Mouse (Mus musculus): Measurements from ENCODE around the gene Ppid.
"Not testable (repeated sequence)": the region's sequence is repeated elsewhere in the genome, so short reads cannot be mapped to it uniquely, and the experiment has no call there.

The Ppid gene

GRCm38 (mm10) chr3:79572399-79572798, 18.7 kb upstream of the Ppid start:
- no peak for DNase-seq (ENCODE audit: low spot score)

- DNase-seq (ENCODE audit: low spot score), result not testable (repeated sequence)
Observed at GRCm38 (mm10) chr3:79573376-79573775, 17.8 kb upstream of the Ppid start.

- DNase-seq (ENCODE audit: low spot score), result no peak
Observed at GRCm38 (mm10) chr3:79574336-79574735, 16.8 kb upstream of the Ppid start.

GRCm38 (mm10) chr3:79575576-79576467, 15.3 kb upstream of the Ppid start:
- no peak for DNase-seq (ENCODE audit: low spot score)

GRCm38 (mm10) chr3:79576468-79576816, 14.7 kb upstream of the Ppid start:
- no peak for DNase-seq (ENCODE audit: low spot score)

GRCm38 (mm10) chr3:79576865-79577264, 14.3 kb upstream of the Ppid start:
- DNase-seq (ENCODE audit: low spot score), result no peak

- DNase-seq (ENCODE audit: low spot score), result no peak
Observed at GRCm38 (mm10) chr3:79577606-79578005, 13.5 kb upstream of the Ppid start.

GRCm38 (mm10) chr3:79578164-79578563, 13.0 kb upstream of the Ppid start:
- DNase-seq (ENCODE audit: low spot score), result no peak

- no peak for DNase-seq (ENCODE audit: low spot score)
Observed at GRCm38 (mm10) chr3:79579891-79580575, 11.1 kb upstream of the Ppid start.

- DNase-seq (ENCODE audit: low spot score), result peak; percentile 66
Observed at GRCm38 (mm10) chr3:79586804-79587203, 4.3 kb upstream of the Ppid start.

- DNase-seq (ENCODE audit: low spot score), result no peak
Observed at GRCm38 (mm10) chr3:79589671-79590070, 1.5 kb upstream of the Ppid start.

GRCm38 (mm10) chr3:79591793-79592471, 790 bp downstream of the Ppid start:
- no peak for DNase-seq (ENCODE audit: low spot score)

- no peak for DNase-seq (ENCODE audit: low spot score)
Observed at GRCm38 (mm10) chr3:79595468-79595867, 4.3 kb downstream of the Ppid start.

GRCm38 (mm10) chr3:79609886-79610285, 18.7 kb downstream of the Ppid start:
- no peak for DNase-seq (ENCODE audit: low spot score)

GRCm38 (mm10) chr3:79627484-79628181, 36.5 kb downstream of the Ppid start:
- DNase-seq (ENCODE audit: low spot score), result no peak

- no peak for DNase-seq (ENCODE audit: low spot score)
Observed at GRCm38 (mm10) chr3:79628182-79628560, 37.0 kb downstream of the Ppid start.

GRCm38 (mm10) chr3:79628561-79629415, 37.6 kb downstream of the Ppid start, which contains the start of gene 4930579G24Rik:
4930579G24Rik (plus strand) TSS chr3:79629079.
- peak; percentile 99 for DNase-seq (ENCODE audit: low spot score)

GRCm38 (mm10) chr3:79629416-79629730, 38.2 kb downstream of the Ppid start, which contains the start of gene Etfdh:
Etfdh (minus strand) TSS chr3:79629500.
- peak; percentile 60 for DNase-seq (ENCODE audit: low spot score)

- DNase-seq (ENCODE audit: low spot score), result no peak
Observed at GRCm38 (mm10) chr3:79652129-79652528, 61.0 kb downstream of the Ppid start.

Measured in ovary, adult 18-20 months (tissue).